Mouse (Mus musculus) bone marrow macrophage, adult 2 months (primary cell): ENCODE data around the gene 4930524B15Rik.

ENCODE experiments used
- CTCF ChIP-seq: IDR thresholded peaks from 2 replicates; pipeline ENCODE4 v1.5.1; 2012; ENCODE audit warnings: low read depth, mild to moderate bottlenecking, low read length, moderate library complexity
- POLR2A ChIP-seq: IDR thresholded peaks from 2 replicates; pipeline ENCODE4 v1.6.1; 2012; ENCODE audit warnings: mild to moderate bottlenecking, low read depth, low read length, borderline replicate concordance

- TF ChIP-seq CTCF: no peak
- no peak for TF ChIP-seq POLR2A
These were observed 61.2 kb downstream of the 4930524B15Rik start for GRCm38 (mm10) chr11:32026634-32027033.
